Mouse (Mus musculus) right cerebral cortex, adult 18-20 months (tissue): ENCODE results near the gene Olfr1128.
"Not testable (repeated sequence)": the region's sequence is repeated elsewhere in the genome, so short reads cannot be mapped to it uniquely, and the experiment has no call there.

Experiments used
- DNase-seq: peaks from one replicate; pipeline ENCODE4 v3.0.0; 2022; ENCODE audit warnings: mixed read lengths

Olfr1128 gene

DNA sequence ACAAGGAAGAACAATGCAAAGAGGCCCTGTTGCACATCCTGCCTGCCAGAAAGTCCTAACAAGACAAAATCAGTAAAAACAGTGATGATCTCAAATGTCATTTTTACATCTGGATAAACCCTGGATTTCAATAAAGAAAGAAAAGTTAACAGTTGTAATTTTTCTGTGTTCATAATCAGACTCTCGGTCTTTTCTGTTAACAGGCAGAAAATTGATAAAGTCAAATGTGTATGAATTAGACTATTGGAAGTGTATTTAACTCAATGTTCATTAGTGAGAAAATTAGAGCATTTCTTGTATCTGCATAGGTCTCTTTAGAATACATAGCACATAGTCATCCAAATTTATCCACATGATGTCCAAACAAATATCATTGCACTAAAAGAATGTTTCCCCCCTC, at the start of gene Olfr1128:
Olfr1128 (minus strand) TSS at position 101 of the 400 bp plus-strand sequence.
- no peak for DNase-seq

- not testable (repeated sequence) for DNase-seq
Measured at GRCm38 (mm10) chr2:87573602-87574001, 28.3 kb upstream of the Olfr1128 start, which contains the start of gene Olfr1129. Gene Olfr1129 (plus strand): TSS chr2:87573902.

GRCm38 (mm10) chr2:87534826-87535225, 10.5 kb downstream of the Olfr1128 start:
- no peak for DNase-seq

DNA sequence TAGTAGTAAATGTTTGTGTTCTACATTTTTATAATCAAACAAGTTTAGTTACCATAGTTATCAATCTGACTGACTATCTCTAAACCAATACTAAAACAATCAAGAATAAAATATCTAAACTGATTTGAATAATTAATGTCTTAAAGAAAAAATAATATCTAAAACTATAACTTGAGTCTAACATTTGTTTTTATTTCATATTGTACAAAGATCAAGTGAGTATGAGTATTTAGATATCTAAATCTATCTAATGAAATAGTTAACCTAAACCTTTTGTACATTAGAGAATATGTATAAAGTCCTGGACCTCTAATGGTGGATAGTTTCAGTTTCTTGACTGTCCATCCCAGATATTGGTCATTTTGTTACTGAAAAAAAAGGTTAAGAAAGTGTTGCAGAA, 13.8 kb downstream of the Olfr1128 start, which contains the start of gene Olfr153:
Olfr153 (plus strand) TSS at position 301 of the 400 bp plus-strand sequence.
- DNase-seq = no peak

- peak; percentile 6 for DNase-seq
Measured at GRCm38 (mm10) chr2:87525899-87526616, 19.3 kb downstream of the Olfr1128 start.

DNA sequence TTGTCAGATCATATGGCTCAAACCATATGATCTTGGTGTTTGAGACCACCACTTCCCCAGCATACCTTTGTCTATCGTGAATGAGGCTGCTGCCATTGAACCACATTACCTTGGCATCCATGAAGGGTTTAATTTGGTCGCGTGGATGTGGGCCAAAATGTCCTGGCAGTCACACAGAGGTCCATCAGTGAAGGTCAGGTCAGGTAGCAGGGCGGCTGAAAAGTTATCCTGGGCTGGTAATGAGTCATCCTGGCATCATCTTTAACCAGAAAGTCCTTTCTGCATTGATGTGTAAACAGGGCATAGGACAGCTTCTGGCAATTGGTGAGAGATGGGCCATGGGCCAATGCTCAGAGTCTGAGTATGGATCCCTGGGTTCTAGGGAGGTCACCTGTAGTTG, 24.7 kb downstream of the Olfr1128 start:
- no peak for DNase-seq

GRCm38 (mm10) chr2:87516581-87516980, 28.8 kb downstream of the Olfr1128 start:
- no peak for DNase-seq

DNA sequence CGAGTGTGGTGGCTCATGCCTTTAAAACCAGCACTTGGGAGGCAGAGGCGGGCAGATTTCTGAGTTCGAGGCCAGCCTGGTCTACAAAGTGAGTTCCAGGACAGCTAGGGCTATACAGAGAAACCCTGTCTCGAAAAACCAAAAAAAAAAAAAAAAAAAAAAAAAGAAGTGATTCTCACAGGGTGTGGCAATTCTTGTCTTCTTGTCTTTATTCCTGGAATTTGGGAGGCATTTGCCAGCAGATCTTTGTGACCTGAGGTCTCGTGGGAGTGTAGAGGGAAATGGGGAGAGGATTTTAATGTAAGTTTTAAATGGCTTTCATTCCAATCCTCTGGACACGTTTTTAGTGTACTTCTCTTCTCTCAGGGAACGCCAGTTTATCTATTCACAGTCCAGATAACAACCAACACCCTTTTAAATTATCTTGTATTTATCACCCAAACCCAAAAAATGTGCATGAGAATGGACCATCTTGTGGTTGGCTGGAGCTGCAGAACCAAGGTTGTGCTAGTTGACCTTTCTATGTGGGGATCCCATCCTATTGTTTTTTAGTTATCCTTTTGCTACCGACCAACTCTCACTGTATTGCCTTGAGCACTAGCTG, 29.8 kb downstream of the Olfr1128 start:
- DNase-seq = no peak

GRCm38 (mm10) chr2:87515046-87515445, 30.3 kb downstream of the Olfr1128 start:
- no peak for DNase-seq

- DNase-seq = no peak
Measured at GRCm38 (mm10) chr2:87506265-87506664, 39.1 kb downstream of the Olfr1128 start, which contains the start of gene Pramel6. Gene Pramel6 (plus strand): TSS chr2:87506565.

DNA sequence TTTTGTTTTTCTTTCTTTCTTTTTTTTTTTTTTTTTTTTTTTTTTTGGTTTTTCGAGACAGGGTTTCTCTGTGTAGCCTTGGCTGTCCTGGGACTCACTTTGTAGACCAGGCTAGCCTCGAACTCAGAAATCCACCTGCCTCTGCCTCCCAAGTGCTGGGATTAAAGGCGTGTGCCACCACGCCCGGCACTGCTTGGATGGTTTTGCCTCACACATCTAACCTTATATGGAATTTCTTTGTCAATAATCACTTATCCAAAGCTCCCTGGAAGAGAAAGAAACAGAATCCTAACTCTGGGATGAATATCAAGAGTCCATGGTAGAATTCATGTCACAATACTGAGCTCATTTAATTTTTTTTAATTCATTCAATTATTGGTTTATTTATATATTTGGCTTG, 48.3 kb downstream of the Olfr1128 start, which contains the start of gene Pramel7:
Pramel7 (minus strand) TSS at position 101 of the 400 bp plus-strand sequence.
- DNase-seq = not testable (repeated sequence)
